ENCODE assay signal across 9 mouse cellular contexts in the genomic region with DNA sequence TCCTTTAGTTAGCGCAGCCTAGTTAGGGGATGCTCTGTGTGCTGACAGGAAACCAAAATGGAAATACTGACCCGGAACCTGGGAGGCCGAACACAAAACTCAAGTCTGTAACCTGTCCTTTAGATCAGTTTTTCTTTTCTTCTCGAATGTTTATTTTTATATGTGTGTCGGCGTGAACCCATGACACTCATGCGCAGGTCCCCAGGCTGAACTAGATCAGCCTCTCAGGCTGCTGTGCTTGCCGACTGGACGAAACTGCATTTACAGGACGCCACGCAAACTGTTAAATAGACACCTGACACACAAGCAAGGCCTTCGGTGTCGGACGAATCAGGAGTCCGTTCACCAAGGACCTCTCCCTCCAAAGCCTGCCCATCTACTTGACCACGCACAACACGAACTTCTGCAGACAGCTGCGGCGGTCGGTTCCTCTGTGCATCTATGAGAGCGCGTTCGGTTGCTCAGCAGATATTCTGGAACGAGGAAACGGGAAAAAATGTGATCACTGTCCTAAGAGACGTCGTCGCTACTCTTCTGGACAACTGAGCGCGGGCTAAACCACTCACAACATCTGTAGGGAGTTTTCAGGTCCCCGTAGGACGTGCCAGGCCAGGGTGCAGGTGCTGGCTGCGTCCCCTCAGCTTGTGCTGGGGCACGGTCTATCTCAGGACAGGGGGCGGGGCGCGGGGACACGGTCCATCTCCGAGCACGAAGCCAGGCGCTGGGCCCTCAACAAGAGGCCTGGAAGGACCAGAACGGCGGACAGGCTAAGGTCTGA. TPM values are rescaled to one million over a fixed set of nuclear protein-coding genes. Genes with fewer than 3 reads are reported as not detected.
A peak's percentile ranks its signal among the peaks of the same experiment; 100 is the strongest.
DNase-seq lines count a peak whose midpoint lies in the region; ATAC-seq and TF ChIP-seq lines count a peak whose summit lies in the region.
"Had no signal": no experiment of that assay in that cellular context is flagged by ENCODE, and none has a peak within 500 bp of the region (broad histone marks: within the 10 kb centered on the region; RNA-seq: fewer than 3 reads in every experiment).

No protein-coding gene starts in this region.

- H3K27me3 ChIP-seq in lung, postnatal 0 days (replicated peaks; ENCODE audit: insufficient read depth, low read length), result no peaks in the 10 kb centered on the region
- peaks cover 6% of the 10 kb centered on the region; the same call in 1 of the 2 replicates for H3K27me3 ChIP-seq in forebrain, embryonic 12.5 days
- 0 out of 2 replicates have a peak, but pooled peaks cover 4% of the 10 kb centered on the region for H3K27me3 ChIP-seq in liver, embryonic 13.5 days
- no peaks in the 10 kb centered on the region for H3K27me3 ChIP-seq in stomach, embryonic 16.5 days (ENCODE audit: control insufficient read depth, insufficient read depth, low read length)
- H3K27me3 ChIP-seq: Patski had no signal

- peaks cover 16% of the 10 kb centered on the region; the same call in 1 of the 2 replicates for H3K36me3 ChIP-seq in lung, postnatal 0 days (ENCODE audit: insufficient read depth, low read length)
- peaks cover 21% of the 10 kb centered on the region for H3K36me3 ChIP-seq in forebrain, embryonic 12.5 days (replicated peaks)
- peaks cover 27% of the 10 kb centered on the region for H3K36me3 ChIP-seq in liver, embryonic 13.5 days
- H3K36me3 ChIP-seq in stomach, embryonic 16.5 days (ENCODE audit: control insufficient read depth, insufficient read depth, low read length), result peaks cover 9% of the 10 kb centered on the region; the same call in 1 of the 2 replicates

- peak; percentile 22 to 30 for DNase-seq in cerebellum, postnatal 4 days (ENCODE audit: low spot score in 2 of 2)
- no peak for DNase-seq in cerebellum, postnatal 25 days
- no peak for DNase-seq in lung, postnatal 0 days (ENCODE audit: low spot score)
- no peak for DNase-seq in lung, adult 18-20 months
- DNase-seq in liver, embryonic 13.5 days, result no peak
- DNase-seq in frontal cortex, postnatal 14 days (ENCODE audit: low spot score in 2 of 2), result no peak

- peak overlapping the region; percentile 69 for H3K4me2 ChIP-seq in lung, postnatal 0 days (replicated peaks; ENCODE audit: low read depth, low read length)
- peak overlapping the region; percentile 73 for H3K4me2 ChIP-seq in forebrain, embryonic 12.5 days
- peak overlapping the region; percentile 93 for H3K4me2 ChIP-seq in liver, embryonic 13.5 days
- peak overlapping the region; percentile 86 for H3K4me2 ChIP-seq in stomach, embryonic 16.5 days (ENCODE audit: low read depth, low read length)

- 0 out of 2 replicates have a peak, but pooled peaks have one; percentile 10 for TF ChIP-seq CTCF in lung, postnatal 0 days (IDR thresholded peaks at IDR 0.05)

- ATAC-seq in lung, postnatal 0 days, result peak; percentile 15
- no peak for ATAC-seq in forebrain, embryonic 12.5 days (ENCODE audit: low FRiP score)
- peak; percentile 63 for ATAC-seq in liver, embryonic 13.5 days (ENCODE audit: low read depth)
- no peak; the same call in none of the 2 replicates for ATAC-seq in stomach, embryonic 16.5 days (ENCODE audit: insufficient read depth, low FRiP score)

- no peaks in the 10 kb centered on the region for H3K9me3 ChIP-seq in lung, postnatal 0 days (ENCODE audit: low read length)
- no peaks in the 10 kb centered on the region for H3K9me3 ChIP-seq in forebrain, embryonic 12.5 days
- no peaks in the 10 kb centered on the region for H3K9me3 ChIP-seq in liver, embryonic 13.5 days (replicated peaks)
- no peaks in the 10 kb centered on the region for H3K9me3 ChIP-seq in stomach, embryonic 16.5 days (replicated peaks; ENCODE audit: control insufficient read depth, low read length)

- H3K27ac ChIP-seq in lung, postnatal 0 days (ENCODE audit: low read length), result peak overlapping the region; percentile 100
- peak overlapping the region; percentile 93 for H3K27ac ChIP-seq in forebrain, embryonic 12.5 days
- peak overlapping the region; percentile 90 for H3K27ac ChIP-seq in liver, embryonic 13.5 days
- H3K27ac ChIP-seq in stomach, embryonic 16.5 days (ENCODE audit: low read length), result peak overlapping the region; percentile 68

- peak overlapping the region; percentile 37 for H3K9ac ChIP-seq in lung, postnatal 0 days (replicated peaks; ENCODE audit: low read depth)
- peak overlapping the region; percentile 87 for H3K9ac ChIP-seq in forebrain, embryonic 12.5 days
- peak overlapping the region; percentile 82 for H3K9ac ChIP-seq in liver, embryonic 13.5 days
- peak overlapping the region; percentile 74 for H3K9ac ChIP-seq in stomach, embryonic 16.5 days (ENCODE audit: low read length)

- no peak; the same call in 1 of the 2 replicates for TF ChIP-seq EP300 in lung, postnatal 0 days (IDR thresholded peaks at IDR 0.05)

- peak overlapping the region; percentile 97 for H3K4me3 ChIP-seq in lung, postnatal 0 days (ENCODE audit: low read depth, low read length)
- peak overlapping the region; percentile 81 for H3K4me3 ChIP-seq in forebrain, embryonic 12.5 days (replicated peaks)
- H3K4me3 ChIP-seq in liver, embryonic 13.5 days (replicated peaks), result peak overlapping the region; percentile 95
- H3K4me3 ChIP-seq in stomach, embryonic 16.5 days (replicated peaks; ENCODE audit: low read length), result peak overlapping the region; percentile 89

- WGBS in lung, postnatal 0 days, result 9% methylated on average over 43 of the region's 43 CpGs
- 11% methylated on average over 43 of the region's 43 CpGs for whole genome bisulfite sequencing in forebrain, embryonic 12.5 days
- WGBS in liver, embryonic 13.5 days (ENCODE audit: insufficient replicate concordance), result 12% methylated on average over 43 of the region's 43 CpGs
- 8% methylated on average over 43 of the region's 43 CpGs for WGBS in stomach, embryonic 16.5 days

- peaks cover 7% of the 10 kb centered on the region; the same call in 1 of the 2 replicates for H3K4me1 ChIP-seq in lung, postnatal 0 days (ENCODE audit: insufficient read depth, low read depth, low read length)
- peaks cover 26% of the 10 kb centered on the region for H3K4me1 ChIP-seq in forebrain, embryonic 12.5 days
- peaks cover 42% of the 10 kb centered on the region for H3K4me1 ChIP-seq in liver, embryonic 13.5 days (replicated peaks)
- peaks cover 14% of the 10 kb centered on the region for H3K4me1 ChIP-seq in stomach, embryonic 16.5 days (ENCODE audit: control insufficient read depth, insufficient read depth, low read length)

RNA-seq across cellular contexts. Expression of a gene that starts 0.7 kb away (rescaled TPM):
- 246 and 299 TPM in 2 replicates for polyA plus RNA-seq in lung, postnatal 0 days (2015; fragmentation: Nextera tagmentation; extraction: Ambion mirVana)
- 197 and 204 TPM in 2 replicates for polyA plus RNA-seq in forebrain, embryonic 12.5 days (2016; fragmentation: Nextera tagmentation; extraction: Ambion mirVana)
- polyA plus RNA-seq in liver, embryonic 13.5 days (2015; fragmentation: Nextera tagmentation; extraction: Ambion mirVana), result 141 and 173 TPM in 2 replicates
- 194 and 213 TPM in 2 replicates for polyA plus RNA-seq in stomach, embryonic 16.5 days (2015; fragmentation: Nextera tagmentation; extraction: Ambion mirVana)

RNA-seq across cellular contexts. Expression of a gene that starts 14.6 kb away (rescaled TPM):
- polyA plus RNA-seq in lung, postnatal 0 days (2015; fragmentation: Nextera tagmentation; extraction: Ambion mirVana), result 6.4 and 7.6 TPM in 2 replicates
- 27.3 and 33.8 TPM in 2 replicates for polyA plus RNA-seq in forebrain, embryonic 12.5 days (2016; fragmentation: Nextera tagmentation; extraction: Ambion mirVana)
- polyA plus RNA-seq in liver, embryonic 13.5 days (2015; fragmentation: Nextera tagmentation; extraction: Ambion mirVana), result 0.10 and 0.23 TPM in 2 replicates
- polyA plus RNA-seq in stomach, embryonic 16.5 days (2015; fragmentation: Nextera tagmentation; extraction: Ambion mirVana), result 3.5 and 5.3 TPM in 2 replicates

RNA-seq across cellular contexts. Expression of a gene that starts 22.3 kb away (rescaled TPM):
- polyA plus RNA-seq in lung, postnatal 0 days (2015; fragmentation: Nextera tagmentation; extraction: Ambion mirVana), result 65.6 and 71.8 TPM in 2 replicates
- polyA plus RNA-seq in forebrain, embryonic 12.5 days (2016; fragmentation: Nextera tagmentation; extraction: Ambion mirVana), result 2.8 and 2.9 TPM in 2 replicates
- polyA plus RNA-seq in liver, embryonic 13.5 days (2015; fragmentation: Nextera tagmentation; extraction: Ambion mirVana), result 7.7 and 7.9 TPM in 2 replicates
- polyA plus RNA-seq in stomach, embryonic 16.5 days (2015; fragmentation: Nextera tagmentation; extraction: Ambion mirVana), result 40.6 and 51.8 TPM in 2 replicates

RNA-seq across cellular contexts. Expression of a gene that starts 54.9 kb away (rescaled TPM):
- 4.2 and 4.5 TPM in 2 replicates for polyA plus RNA-seq in lung, postnatal 0 days (2015; fragmentation: Nextera tagmentation; extraction: Ambion mirVana)
- 1.9 and 2.2 TPM in 2 replicates for polyA plus RNA-seq in forebrain, embryonic 12.5 days (2016; fragmentation: Nextera tagmentation; extraction: Ambion mirVana)
- 19.7 and 25.7 TPM in 2 replicates for polyA plus RNA-seq in liver, embryonic 13.5 days (2015; fragmentation: Nextera tagmentation; extraction: Ambion mirVana)
- 6.0 and 6.3 TPM in 2 replicates for polyA plus RNA-seq in stomach, embryonic 16.5 days (2015; fragmentation: Nextera tagmentation; extraction: Ambion mirVana)
- polyA plus RNA-seq: Patski had no signal

Comparison
In these comparisons a context has a peak if more than half of its experiments do, and no peak if none do; other contexts are left out.
1. DNase-seq: peak in cerebellum, postnatal 4 days (2 of 2); none in cerebellum, postnatal 25 days (0 of 2), lung, postnatal 0 days (single experiment), lung, adult 18-20 months (0 of 2), liver, embryonic 13.5 days (single experiment) and frontal cortex, postnatal 14 days (0 of 2).
2. ATAC-seq: peak in lung, postnatal 0 days (single experiment) and liver, embryonic 13.5 days (single experiment); none in forebrain, embryonic 12.5 days (single experiment) and stomach, embryonic 16.5 days (single experiment).
3. H3K9ac ChIP-seq: peak in every context shown above with its lines; median percentile 87 in forebrain, embryonic 12.5 days; 82 in liver, embryonic 13.5 days; 74 in stomach, embryonic 16.5 days; 37 in lung, postnatal 0 days.
4. Peak in every context shown above with its lines, with median percentiles within 50 percentile points of each other: H3K27ac ChIP-seq, H3K4me2 ChIP-seq and H3K4me3 ChIP-seq.